Mouse (Mus musculus) urinary bladder, postnatal 14 days (tissue): ENCODE measurements at regions not wholly inside any gene's neighbourhood (a gene's known extent, or its start where the extent isn't known, plus 50 kb on each side); places are given as distances from the start of the nearest gene placed in this dataset.
"Not testable (repeated sequence)": the region's sequence is repeated elsewhere in the genome, so short reads cannot be mapped to it uniquely, and the experiment has no call there.

Source experiments
- DNase-seq: peaks from one replicate; pipeline ENCODE4 v3.0.0; 2021; ENCODE audit warnings: low spot score

DNA sequence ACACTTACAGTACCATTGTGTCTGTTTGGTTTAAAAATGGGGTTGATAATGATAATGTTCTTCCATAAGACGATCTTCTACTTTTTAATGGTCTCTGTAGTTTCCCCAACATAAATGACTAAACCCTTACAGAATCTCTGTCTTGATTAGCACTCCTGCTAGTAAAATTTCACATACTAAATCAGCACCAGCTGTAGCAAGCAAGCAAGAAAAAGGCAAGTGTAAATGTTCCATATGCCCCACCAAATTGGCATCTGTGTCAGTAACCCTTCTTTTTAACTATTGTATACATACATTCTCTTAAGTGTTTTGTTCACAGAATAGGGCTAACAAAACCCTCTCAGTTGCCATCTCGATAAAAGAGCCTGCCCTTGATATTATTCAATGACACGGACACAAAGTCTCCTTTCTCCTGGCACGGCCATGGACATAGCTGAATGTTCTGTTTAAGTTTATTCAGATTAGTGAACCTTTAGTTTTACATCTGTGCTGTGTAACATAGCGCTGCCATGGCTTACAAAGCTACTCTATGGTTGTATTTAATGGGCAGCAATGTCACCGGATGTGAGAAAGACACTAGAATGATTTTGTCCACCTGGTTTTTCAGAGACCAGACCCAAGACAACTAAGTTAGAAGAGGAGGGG, 414.3 kb downstream of the Gtdc1 start:
- no peak for DNase-seq

DNA sequence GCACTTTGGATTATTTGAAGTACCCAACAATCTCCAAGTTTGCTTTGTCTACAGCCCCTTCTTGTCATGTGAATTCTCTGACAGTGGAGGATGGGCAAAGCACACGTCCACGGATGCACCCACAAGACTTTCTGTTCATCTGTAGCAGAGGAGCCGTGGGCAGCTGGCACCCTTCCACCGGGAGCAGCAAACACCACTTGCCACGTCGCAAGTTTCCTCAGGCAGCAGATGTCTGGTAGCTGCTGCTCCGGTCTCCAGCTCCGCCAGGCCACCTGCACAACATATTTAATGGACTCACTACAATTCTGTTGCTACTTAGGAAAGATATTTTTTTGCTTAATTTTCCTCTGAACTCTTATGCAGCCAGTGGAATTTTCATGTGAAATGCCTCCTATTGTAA, 415.1 kb downstream of the Gtdc1 start:
- peak; percentile 13 for DNase-seq

- no peak for DNase-seq
Measured at GRCm38 (mm10) chr2:44509101-44509500, 418.4 kb downstream of the Gtdc1 start.

DNA sequence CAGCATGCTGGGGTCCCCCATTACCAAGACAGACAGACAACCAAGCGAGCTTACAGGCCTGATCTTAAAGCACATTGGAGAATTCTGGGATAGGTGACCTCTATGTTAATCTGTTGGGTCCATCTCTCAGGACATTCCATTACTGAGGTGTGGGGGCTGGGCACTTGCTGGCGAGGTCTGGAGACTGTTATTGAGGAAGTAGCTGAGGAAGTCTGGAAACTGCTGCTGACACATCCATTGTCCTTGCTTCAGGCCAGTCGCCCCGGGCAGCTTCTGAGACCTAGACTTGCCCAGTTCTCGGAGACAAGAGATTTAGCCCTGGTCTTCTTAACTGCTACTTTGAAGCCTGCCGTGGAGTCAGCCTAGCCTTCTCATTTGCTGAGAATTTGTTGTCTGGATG, 423.2 kb downstream of the Gtdc1 start:
- DNase-seq = no peak

DNA sequence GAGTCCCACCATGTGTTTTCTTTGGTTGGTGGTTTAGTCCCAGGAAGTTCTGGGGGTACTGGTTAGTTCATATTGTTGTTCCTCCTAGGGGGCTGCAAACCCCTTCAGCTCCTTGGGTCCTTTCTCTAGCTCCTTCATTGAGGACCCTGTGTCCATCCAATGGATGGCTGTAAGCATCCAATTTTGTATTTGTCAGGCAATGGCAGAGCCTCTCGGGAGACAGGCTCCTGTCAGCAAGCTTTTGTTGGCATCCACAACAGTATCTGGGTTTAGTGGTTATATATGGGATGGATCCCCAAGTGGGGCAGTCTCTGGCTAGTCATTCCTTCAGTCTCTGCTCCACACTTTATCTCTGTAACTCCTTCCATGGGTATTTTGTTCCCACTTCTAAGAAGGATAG, 436.7 kb downstream of the Gtdc1 start:
- DNase-seq = not testable (repeated sequence)

DNA sequence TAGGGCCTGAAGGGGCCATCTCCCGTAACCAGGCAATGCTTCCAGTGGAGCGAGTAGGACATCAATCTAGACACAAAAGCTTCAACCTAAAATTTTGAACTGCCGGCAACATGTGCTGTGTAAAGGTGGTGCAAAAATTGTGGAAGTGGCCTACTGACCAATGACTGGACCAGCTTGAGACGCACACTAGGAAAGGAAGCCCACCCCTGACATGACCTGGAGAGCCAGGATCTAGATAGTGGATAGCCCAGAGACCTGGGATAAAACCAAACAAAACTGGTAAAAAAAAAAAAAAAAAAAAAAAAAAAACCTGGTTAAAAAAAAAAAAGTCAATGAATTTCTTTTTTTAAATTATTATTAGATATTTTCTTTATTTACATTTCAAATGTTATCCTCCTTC, 437.2 kb downstream of the Gtdc1 start:
- DNase-seq = no peak

GRCm38 (mm10) chr2:44485880-44486279, 441.6 kb downstream of the Gtdc1 start:
- no peak for DNase-seq

GRCm38 (mm10) chr2:44479746-44480145, 447.7 kb downstream of the Gtdc1 start:
- DNase-seq = no peak

- no peak for DNase-seq
Measured at GRCm38 (mm10) chr2:44475456-44475855, 452.0 kb downstream of the Gtdc1 start.

DNA sequence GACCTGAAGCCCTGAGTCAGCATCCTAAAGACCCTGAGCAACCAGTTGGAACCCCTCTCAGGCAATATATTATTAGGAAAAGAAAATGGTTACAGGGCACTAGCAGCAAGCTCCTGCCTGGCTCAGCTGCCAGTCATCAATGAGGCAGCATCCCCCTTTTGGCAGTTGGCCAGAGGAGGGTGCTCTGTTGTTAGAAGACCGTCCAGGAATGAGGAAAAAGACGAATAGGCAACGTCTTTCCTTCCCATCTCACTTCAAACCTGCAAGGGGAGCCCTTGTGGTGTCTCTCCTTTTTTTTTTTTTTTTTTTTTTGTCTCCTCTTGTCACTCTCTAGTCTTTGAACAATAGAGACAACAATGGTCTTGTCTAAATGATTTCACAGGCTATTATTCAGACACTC, 452.8 kb downstream of the Gtdc1 start:
- no peak for DNase-seq

DNA sequence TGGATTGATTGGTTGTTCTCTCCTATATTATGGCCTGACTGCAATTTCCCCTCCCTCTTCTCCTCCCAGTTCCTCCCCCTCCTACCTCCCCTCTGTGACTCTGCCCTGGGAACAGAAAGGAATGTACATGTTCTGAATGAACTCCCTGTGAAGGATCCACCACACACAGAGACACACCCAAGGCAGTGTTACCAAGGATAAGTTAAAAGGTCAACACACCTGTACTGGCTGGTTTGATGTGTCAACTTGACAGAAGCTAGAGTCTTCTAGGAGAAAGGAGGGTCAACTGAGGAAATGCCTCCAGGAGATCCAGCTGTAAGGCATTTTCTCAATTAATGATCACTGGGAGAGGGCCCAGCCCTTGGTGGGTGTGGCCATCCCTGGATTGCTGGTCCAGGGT, 456.1 kb downstream of the Gtdc1 start:
- DNase-seq = no peak

DNA sequence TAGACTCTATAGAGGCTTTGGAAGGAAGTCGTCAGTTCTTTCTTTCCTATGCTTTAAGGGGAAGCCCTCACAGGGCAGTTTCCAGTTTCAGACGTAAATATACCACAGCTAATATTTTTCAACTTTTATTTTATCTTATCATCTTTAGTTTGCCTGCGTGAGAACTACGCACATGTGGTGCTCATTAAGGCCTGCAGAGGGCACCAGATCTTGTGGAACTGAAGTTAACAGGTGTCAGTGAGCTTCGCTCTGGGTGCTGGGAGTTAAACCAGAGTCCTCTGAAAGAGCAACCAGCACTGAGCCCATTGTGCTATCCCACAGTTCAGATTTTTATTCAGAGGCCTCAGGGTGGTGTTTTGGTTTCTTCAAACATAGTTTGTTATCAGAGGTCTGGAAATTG, 456.5 kb downstream of the Gtdc1 start:
- no peak for DNase-seq

DNA sequence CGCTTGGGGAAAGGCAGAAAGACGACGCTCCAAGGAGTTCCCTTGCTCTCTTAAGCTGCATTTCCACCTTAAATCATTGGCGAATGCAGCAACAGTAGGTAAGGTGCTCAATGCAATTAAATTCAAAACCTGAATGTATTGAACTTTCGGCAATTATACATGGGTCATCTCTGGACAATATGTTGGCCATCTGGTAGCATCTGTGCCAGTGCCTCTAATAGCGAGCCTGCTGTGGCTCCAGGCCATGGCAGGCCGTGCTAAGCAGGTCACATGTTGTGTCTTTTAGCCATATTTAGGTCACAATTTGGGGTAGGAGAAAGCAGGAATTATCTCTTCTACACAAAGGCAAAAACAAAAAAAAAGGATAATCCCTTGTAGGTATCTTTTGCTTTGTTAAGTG, 462.8 kb downstream of the Gtdc1 start:
- no peak for DNase-seq

DNA sequence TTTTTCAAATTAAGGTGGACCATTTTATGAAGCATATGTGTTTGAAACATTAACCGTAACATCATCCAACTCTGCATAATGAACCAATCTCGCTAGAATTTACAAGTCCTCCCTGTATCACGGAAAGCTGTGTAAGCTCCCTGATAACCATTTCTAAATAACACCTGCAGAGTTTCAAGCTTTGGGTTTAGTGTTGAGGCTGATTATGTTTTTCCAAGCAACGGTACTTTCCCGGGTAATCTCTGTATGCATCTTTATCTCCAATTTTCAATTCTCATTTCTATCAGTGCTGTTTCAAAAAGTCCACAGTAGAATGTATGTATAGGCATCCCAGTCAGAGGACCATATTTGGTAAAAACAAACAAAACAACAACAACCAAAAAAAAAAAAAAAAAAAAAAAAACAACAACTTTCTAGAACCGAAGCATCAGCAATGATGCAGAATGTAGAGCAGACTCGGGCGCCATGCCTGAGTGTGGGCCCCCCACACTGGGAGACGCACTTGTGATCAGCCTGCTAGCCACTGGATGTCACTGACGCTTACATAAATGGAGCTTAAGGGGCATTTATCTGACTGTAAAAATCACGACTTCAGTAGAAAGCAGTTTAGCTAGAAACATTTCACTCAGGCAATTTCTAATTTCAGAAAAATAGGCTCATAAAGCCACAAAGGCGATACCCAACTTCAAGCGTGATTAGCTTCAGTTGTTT, 464.7 kb downstream of the Gtdc1 start:
- DNase-seq = no peak

- DNase-seq = no peak
Measured at GRCm38 (mm10) chr2:44461289-44462250, 465.9 kb downstream of the Gtdc1 start.

DNA sequence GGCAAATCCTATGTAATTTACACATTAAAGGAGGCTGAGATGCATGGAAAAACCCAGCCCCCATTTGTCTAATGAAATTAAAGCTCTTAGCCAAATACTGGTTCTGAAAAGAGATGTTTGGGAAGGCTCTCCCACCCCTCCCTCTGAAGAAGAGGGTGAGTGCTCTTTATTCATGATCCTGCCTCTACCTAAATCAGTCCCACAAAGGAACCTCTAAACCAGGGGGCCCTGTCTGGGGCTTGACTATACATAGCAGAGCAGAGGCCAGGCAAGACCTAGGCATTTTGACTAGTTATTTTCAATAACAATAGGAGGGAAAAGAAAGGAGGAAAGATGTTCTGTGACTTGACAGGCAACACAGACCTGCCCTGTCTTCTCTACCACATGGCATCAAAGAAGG, 478.0 kb downstream of the Gtdc1 start:
- no peak for DNase-seq
